Mouse (Mus musculus) central nervous system, embryonic 14 days (tissue): ENCODE measurements around the gene Snrpe. TPM values are rescaled to one million over a fixed set of nuclear protein-coding genes. Genes with fewer than 3 reads are reported as not detected.

Experiments
- polyA plus RNA-seq: library from polyadenylated mRNA; depleted of rRNA; stranded (reverse); fragments of >200 nt; gene quantifications from 2 replicates; pipeline ENCODE4 v1.2.3, GENCODE M21; 2012; rRNA removed

Gene Snrpe
- polyA plus RNA-seq: 382 and 429 TPM in 2 replicates

GRCm38 (mm10) chr1:133609771-133610502 is at the start of gene Snrpe:
Gene Snrpe, minus strand, starts transcription at chr1:133610291.

Other genes with a start within 250 kb of the Snrpe start
- gene Etnk2, start 246.7 kb downstream of the Snrpe start, polyA plus RNA-seq: 7.3 and 8.9 TPM in 2 replicates
- gene Sox13, start 185.9 kb downstream of the Snrpe start, polyA plus RNA-seq: 35.8 and 36.6 TPM in 2 replicates
- 6.8 and 9.1 TPM in 2 replicates for gene Zbed6, start 50.6 kb upstream of the Snrpe start, polyA plus RNA-seq
- gene Gm38394, start 51.0 kb upstream of the Snrpe start, polyA plus RNA-seq: 7.9 and 9.5 TPM in 2 replicates
- 0.36 and 0.76 TPM in 2 replicates for gene Lax1, start 79.8 kb upstream of the Snrpe start, polyA plus RNA-seq
- 15.0 and 18.1 TPM in 2 replicates for gene Atp2b4, start 190.8 kb upstream of the Snrpe start, polyA plus RNA-seq